Mouse (Mus musculus): Measurements from ENCODE around the gene Wbp1l. TPM values are rescaled to one million over a fixed set of nuclear protein-coding genes. Genes with fewer than 3 reads are reported as not detected.
A peak's percentile ranks its signal among the peaks of the same experiment; 100 is the strongest.

The Wbp1l gene
- polyA plus RNA-seq, 1 experiment from 2014 or later: 73.3 TPM

DNA sequence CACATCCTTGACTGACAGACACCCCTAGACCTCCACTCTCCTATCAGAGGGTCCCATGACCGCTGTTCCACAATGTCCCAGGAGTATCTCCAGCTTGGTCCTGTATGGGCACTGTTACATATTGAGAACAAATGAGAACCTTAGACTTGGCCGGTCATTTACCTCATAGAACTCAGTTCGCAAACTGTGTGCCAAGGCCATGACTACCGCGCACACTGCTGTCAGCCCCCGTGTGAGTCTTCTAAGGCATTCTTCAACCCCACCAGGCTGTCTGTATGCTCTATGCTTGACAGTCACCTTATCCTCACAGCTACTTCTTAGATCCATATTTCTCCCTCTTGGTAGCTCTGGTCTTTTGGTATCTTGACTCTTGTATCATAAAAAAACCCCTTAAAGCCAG lies 20.6 kb downstream of the Wbp1l start:
- in situ Hi-C loops (cut with MboI; ENCODE audit: low pct_unique_long_range_greater_than_20kb): no loop called here
- no peak for DNase-seq (ENCODE audit: low read depth, low spot score)
- POLR2A ChIA-PET: no interaction called here
- no peak for ATAC-seq
- no peaks in the 10 kb centered on the region for H3K27me3 ChIP-seq
- TF ChIP-seq CTCF (IDR thresholded peaks at IDR 0.05): no peak
- CTCF ChIA-PET: interaction anchor here (1.7 kb wide), 1 partner anchor 31 kb away, joined by 4 read pairs; no protein-coding TSS in a partner anchor

DNA sequence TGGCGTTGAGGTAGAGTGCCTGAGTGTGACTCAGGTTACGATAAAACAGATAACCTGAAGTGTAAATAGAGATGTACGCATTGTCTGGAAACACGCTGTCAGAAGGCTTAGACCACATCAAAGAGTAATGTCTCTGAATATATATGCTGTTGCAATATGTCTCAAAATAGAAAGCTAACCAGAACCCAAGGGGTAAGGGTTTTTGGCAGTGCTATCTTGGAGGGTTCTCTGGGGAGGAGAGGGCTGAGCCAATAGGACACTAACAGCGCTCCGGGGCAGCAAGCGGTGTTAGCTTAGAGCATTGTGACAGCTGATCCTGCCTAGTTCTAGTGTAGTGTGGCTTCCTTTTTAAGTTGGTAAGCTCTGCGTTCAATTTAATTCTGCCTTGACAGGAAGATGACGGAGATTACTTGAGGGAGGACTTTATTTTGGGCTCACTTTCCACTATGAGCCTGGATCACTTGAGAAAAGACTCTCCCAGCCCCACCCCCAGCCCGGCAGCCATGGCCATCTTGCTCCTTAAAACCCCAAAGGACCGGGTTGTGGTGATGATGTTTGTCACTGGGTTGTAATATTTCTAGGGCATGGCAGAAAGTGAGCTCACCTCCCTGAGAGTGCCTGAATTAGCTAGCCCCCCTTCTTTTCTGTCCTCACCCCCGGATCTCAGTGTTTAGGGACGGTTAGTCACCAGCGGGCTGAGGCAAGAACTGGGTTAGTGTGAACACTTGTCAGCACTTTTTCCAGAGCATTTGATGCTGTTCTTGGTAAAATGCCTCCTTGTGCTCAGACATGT lies 21.3 kb downstream of the Wbp1l start:
- in situ Hi-C loops (cut with MboI; ENCODE audit: low pct_unique_long_range_greater_than_20kb): no loop called here
- H3K27me3 ChIP-seq: no peaks in the 10 kb centered on the region
- ChIA-PET POLR2A (no interaction called here), CTCF (interaction anchor here (0.9 to 1.7 kb wide), 3 partner anchors 17 to 33 kb away, joined by 3 to 4 read pairs (median 3); no protein-coding TSS in a partner anchor)
- TF ChIP-seq CTCF (IDR thresholded peaks at IDR 0.05): no peak
- no peak for ATAC-seq
- DNase-seq (ENCODE audit: low read depth, low spot score): no peak

- in situ Hi-C loops (cut with MboI; ENCODE audit: low pct_unique_long_range_greater_than_20kb): no loop called here
- CTCF ChIA-PET: no interaction called here
- POLR2A ChIA-PET: interaction anchor here (0.6 kb wide), 2 partner anchors 20 to 144 kb away, joined by 3 to 4 read pairs; no protein-coding TSS in a partner anchor
- TF ChIP-seq CTCF (IDR thresholded peaks at IDR 0.05): no peak
- no peaks in the 10 kb centered on the region for H3K27me3 ChIP-seq
- DNase-seq (ENCODE audit: low read depth, low spot score) (no peak), ATAC-seq (no peak)
These were observed 22.6 kb downstream of the Wbp1l start for GRCm38 (mm10) chr19:46621236-46622183.

DNA sequence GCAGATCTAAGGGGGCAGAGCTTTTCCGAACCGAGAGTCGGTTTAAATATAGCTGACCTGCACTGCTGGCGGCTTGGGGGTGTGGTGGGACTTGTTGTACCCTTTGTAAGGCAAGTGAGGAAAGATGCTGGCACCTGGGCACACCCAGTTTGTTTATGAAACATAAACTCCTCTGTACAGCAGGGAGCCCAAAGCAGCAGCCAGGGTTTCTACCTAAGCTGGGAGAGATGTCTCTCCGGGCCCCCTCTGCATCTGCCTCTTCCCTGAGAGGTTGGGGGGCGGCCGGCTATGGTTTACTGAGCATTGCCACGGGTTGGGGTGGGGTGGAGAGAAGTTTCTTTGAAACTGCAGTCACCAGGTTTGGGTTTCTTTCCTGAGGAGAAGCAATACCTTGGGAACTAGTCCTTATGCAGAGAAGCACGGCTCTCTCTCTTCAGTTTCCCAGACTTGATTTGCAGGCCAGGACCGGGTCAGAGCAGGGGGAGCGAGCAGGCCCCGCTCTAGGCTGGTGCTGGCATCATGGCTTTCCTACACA lies 23.8 kb downstream of the Wbp1l start:
- ATAC-seq: peak; percentile 23
- TF ChIP-seq CTCF (IDR thresholded peaks at IDR 0.05): no peak

DNA sequence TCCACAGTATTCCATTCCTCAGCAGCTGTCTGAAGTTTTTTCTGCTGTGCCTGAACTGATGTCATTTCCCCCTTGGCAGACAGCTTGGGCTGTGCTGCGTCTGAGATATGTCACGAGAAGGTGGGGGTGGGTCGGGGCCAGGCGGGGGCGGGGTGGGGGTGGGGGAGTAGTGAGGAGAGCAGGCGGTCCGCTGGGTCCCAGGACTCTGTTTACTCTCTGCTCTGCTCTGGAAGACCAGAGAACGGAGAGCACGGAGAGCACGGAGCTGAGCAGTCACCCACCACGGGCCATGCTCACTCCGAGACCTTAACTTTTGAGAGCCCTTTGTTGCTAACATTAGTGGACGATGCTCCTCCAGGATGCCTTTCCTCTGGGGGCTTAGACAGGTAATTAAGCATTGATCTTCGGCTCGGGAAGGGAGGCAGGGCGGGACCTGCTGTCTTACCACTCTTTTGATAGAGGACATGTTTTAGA lies 24.3 kb downstream of the Wbp1l start:
- DNase-seq (ENCODE audit: low read depth, low spot score): no peak
- ChIA-PET CTCF (no interaction called here), POLR2A (interaction anchor here (0.6 kb wide), 2 partner anchors 22 to 123 kb away, joined by 3 read pairs; no protein-coding TSS in a partner anchor)
- in situ Hi-C loops (cut with MboI; ENCODE audit: low pct_unique_long_range_greater_than_20kb): no loop called here
- TF ChIP-seq CTCF (IDR thresholded peaks at IDR 0.05): no peak
- no peaks in the 10 kb centered on the region for H3K27me3 ChIP-seq
- ATAC-seq: peak; percentile 14

More for the DNA sequence above, 23.8 kb downstream of the Wbp1l start:
- no peak for DNase-seq (ENCODE audit: low read depth, low spot score)
- CTCF ChIA-PET: no interaction called here
- H3K27me3 ChIP-seq: no peaks in the 10 kb centered on the region
- in situ Hi-C loops (cut with MboI; ENCODE audit: low pct_unique_long_range_greater_than_20kb): no loop called here
- POLR2A ChIA-PET: interaction anchor here (0.6 kb wide), 1 partner anchor 21 kb away, joined by 3 read pairs; no protein-coding TSS in a partner anchor

- in situ Hi-C loops (cut with MboI; ENCODE audit: low pct_unique_long_range_greater_than_20kb): no loop called here
- POLR2A ChIA-PET: interaction anchor here (0.6 kb wide), 1 partner anchor 124 kb away, joined by 3 read pairs; no protein-coding TSS in a partner anchor
- peak; percentile 10 for ATAC-seq
- no peak for TF ChIP-seq CTCF (IDR thresholded peaks at IDR 0.05)
- no peak for DNase-seq (ENCODE audit: low read depth, low spot score)
- CTCF ChIA-PET: interaction anchor here (1.2 kb wide), 1 partner anchor 8 kb away, joined by 3 read pairs; no protein-coding TSS in a partner anchor
- no peaks in the 10 kb centered on the region for H3K27me3 ChIP-seq
These were observed 25.2 kb downstream of the Wbp1l start for GRCm38 (mm10) chr19:46623790-46624772.

DNA sequence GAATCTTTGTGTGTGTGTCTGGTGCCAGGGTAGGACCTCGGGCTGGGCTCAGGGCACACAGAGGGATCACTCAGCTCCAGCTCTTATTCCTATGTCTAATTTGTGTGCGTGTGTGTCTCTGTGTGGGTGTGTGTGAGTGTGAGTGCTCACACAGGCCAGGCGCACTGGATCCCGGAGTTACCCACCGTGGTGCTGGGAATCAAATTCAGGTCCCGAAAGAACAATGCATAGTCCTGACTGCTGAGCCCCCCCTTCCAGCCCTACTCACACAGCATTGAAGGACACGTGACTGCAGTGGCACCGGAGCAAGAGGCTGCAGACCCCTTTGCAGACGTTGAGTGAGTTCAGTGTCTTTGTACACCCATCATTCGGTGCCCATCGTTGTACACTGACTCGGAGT lies 26.1 kb downstream of the Wbp1l start:
- no peaks in the 10 kb centered on the region for H3K27me3 ChIP-seq
- CTCF ChIA-PET: interaction anchor here (1.2 kb wide), 1 partner anchor 9 kb away, joined by 3 read pairs; no protein-coding TSS in a partner anchor
- POLR2A ChIA-PET: no interaction called here
- ATAC-seq (no peak), DNase-seq (ENCODE audit: low read depth, low spot score) (no peak)
- no peak for TF ChIP-seq CTCF (IDR thresholded peaks at IDR 0.05)
- in situ Hi-C loops (cut with MboI; ENCODE audit: low pct_unique_long_range_greater_than_20kb): no loop called here

DNA sequence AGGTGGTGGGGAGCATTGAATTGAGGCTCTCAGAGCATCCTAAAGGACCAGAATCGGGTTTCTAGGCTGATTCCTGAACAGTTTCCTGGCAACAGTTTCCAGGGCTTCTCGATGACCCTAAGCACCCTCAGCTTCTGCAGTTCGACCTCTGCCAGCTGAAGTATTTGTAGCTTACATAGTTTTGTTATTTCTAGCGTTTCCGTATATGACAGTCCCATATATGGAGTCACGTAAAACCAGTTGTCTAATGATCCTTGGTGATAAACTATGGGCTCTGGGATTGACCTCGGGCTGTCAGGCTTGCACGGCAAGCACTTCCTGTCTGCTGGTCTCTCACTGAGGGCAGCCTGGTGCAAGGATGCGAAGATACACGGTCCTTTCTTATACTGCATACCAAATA lies 26.6 kb downstream of the Wbp1l start:
- TF ChIP-seq CTCF (IDR thresholded peaks at IDR 0.05): no peak
- CTCF ChIA-PET: interaction anchor here (1.2 kb wide), 2 partner anchors 10 to 18 kb away, joined by 3 to 4 read pairs; no protein-coding TSS in a partner anchor
- no peak for ATAC-seq
- no peak for DNase-seq (ENCODE audit: low read depth, low spot score)
- POLR2A ChIA-PET: no interaction called here
- no peaks in the 10 kb centered on the region for H3K27me3 ChIP-seq
- in situ Hi-C loops (cut with MboI; ENCODE audit: low pct_unique_long_range_greater_than_20kb): no loop called here

DNA sequence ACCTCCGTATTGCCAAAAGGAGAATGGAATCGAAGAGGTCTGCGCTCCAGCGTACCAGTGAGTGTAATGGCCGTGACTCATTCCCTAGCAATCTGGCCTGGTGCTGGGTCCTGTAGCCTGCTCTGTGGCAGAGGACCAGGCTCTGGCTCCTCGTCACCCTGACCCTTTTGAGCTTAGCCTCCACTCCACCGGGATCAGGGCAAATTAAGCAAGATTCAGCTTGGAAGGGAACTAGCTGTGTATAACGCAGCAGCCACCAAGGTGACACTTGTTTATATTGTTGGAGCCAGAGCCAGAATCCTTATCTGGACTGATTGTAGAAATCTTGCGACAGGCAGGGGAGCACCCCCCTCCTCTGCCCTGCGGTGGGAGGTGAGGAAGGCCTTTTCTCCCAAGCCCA lies 29.5 kb downstream of the Wbp1l start:
- in situ Hi-C loops (cut with MboI; ENCODE audit: low pct_unique_long_range_greater_than_20kb): no loop called here
- DNase-seq (ENCODE audit: low read depth, low spot score) (no peak), ATAC-seq (peak; percentile 57)
- ChIA-PET CTCF (no interaction called here), POLR2A (no interaction called here)
- no peak for TF ChIP-seq CTCF (IDR thresholded peaks at IDR 0.05)
- H3K27me3 ChIP-seq: no peaks in the 10 kb centered on the region

Data from Patski (cell line).